Mouse (Mus musculus) kidney, adult 2 months (tissue): ENCODE measurements around the gene Gna12. TPM values are rescaled to one million over a fixed set of nuclear protein-coding genes. Genes with fewer than 3 reads are reported as not detected.

Experiments
- DNase-seq: peaks from one replicate; pipeline ENCODE4 v3.0.0; 2021
- H3K27ac ChIP-seq: fragments of 200-500 bp; 2 replicates; pipeline ENCODE4 v1.5.1; 2012; ENCODE audit warnings: low read depth, low read length, control low read depth, inconsistent platforms; ENCODE audit not compliant: insufficient read depth
- H3K27me3 ChIP-seq: fragments of 200-500 bp; replicated peaks from 2 replicates; pipeline ENCODE4 v1.6.1; 2012; ENCODE audit warnings: mild to moderate bottlenecking, moderate library complexity, low read length, inconsistent platforms; ENCODE audit not compliant: control insufficient read depth, insufficient read depth
- H3K36me3 ChIP-seq: fragments of 200-500 bp; 2 replicates; pipeline ENCODE4 v1.6.1; 2012; ENCODE audit warnings: mild to moderate bottlenecking, moderate library complexity, low read length, inconsistent platforms; ENCODE audit not compliant: control insufficient read depth, insufficient read depth
- H3K4me1 ChIP-seq: fragments of 200-500 bp; 2 replicates; pipeline ENCODE4 v1.6.1; 2011; ENCODE audit warnings: low read length; ENCODE audit not compliant: control insufficient read depth, insufficient read depth
- H3K4me3 ChIP-seq: fragments of 200-500 bp; 2 replicates; pipeline ENCODE4 v1.5.1; 2011; ENCODE audit warnings: mild to moderate bottlenecking, low read depth, low read length, control low read depth; ENCODE audit not compliant: insufficient read depth
- CTCF ChIP-seq: fragments of 200-500 bp; conservative IDR thresholded peaks from 2 replicates; pipeline ENCODE4 v1.5.1; 2011; ENCODE audit warnings: low read depth, mild to moderate bottlenecking, control low read depth, low read length, moderate library complexity, mixed read lengths; ENCODE audit not compliant: insufficient read depth, insufficient read length
- POLR2A ChIP-seq: fragments of 200-500 bp; IDR thresholded peaks from one replicate; pipeline ENCODE4 v1.6.1; 2011; ENCODE audit warnings: low read depth, low read length, control low read depth
- WGBS: fragments of 180-500 bp; shearing (Covaris S2); methylation state at CpG from one replicate; pipeline ENCODE4 v1.1.7; 2018; 5-methylcytosine and 5-hydroxymethylcytosine counted together
- polyA plus RNA-seq: library from polyadenylated mRNA; depleted of rRNA; stranded (reverse); fragments of >200 nt; gene quantifications from 2 replicates; pipeline ENCODE4 v1.2.3, GENCODE M21; 2012

Gna12 gene
- polyA plus RNA-seq, 1 experiment: 122 TPM

- Histone ChIP-seq H3K27me3 (no peaks in the 10 kb centered on the region), H3K4me1 (peaks cover 49% of the 10 kb centered on the region), H3K27ac (peak overlapping the region; percentile 59), H3K4me3 (no peak overlapping the region), H3K36me3 (no peaks in the 10 kb centered on the region)
- no peak for DNase-seq
- TF ChIP-seq CTCF (no peak), POLR2A (no peak)
- WGBS: 51% methylated on average over 5 of the region's 5 CpGs
Observed at GRCm38 (mm10) chr5:140818482-140819076, 11.7 kb downstream of the Gna12 start.

DNA sequence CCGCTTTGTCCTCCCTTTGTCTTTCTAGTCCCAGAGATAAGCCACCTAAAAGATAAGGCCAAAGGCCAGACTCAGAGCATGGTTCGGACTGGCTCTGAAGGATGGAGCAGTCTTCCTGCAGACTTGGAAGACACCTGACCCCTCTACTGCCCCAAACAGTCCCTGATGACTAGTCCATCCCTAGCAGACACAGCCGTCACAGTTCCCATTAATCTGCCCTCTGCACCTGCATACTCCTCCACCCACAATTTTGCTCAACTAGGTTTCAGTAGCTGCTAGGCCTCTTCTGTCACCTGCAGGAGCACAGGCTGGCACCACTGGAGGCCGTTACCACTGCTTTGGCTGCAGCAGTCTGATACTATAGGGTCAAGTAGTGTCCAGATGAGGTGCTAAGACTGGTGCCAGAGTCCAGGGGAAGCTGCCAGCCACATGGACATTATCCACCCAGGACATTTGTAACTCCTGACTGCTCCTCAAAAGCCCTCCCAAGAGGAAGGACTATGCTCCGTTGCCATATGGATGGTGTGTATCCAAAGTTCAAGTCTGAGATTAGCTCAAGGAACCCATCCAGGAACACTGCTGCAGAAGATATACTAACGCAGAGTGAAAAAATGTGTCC, 13.2 kb downstream of the Gna12 start:
- peak overlapping the region; percentile 91 for H3K27ac ChIP-seq
- no peaks in the 10 kb centered on the region for H3K36me3 ChIP-seq
- TF ChIP-seq POLR2A: no peak
- TF ChIP-seq CTCF: no peak
- peak; percentile 64 for DNase-seq
- no peak overlapping the region for H3K4me3 ChIP-seq
- peaks cover 57% of the 10 kb centered on the region for H3K4me1 ChIP-seq
- no peaks in the 10 kb centered on the region for H3K27me3 ChIP-seq
- 59% methylated on average over 6 of the region's 6 CpGs for WGBS

GRCm38 (mm10) chr5:140816008-140816407, 14.2 kb downstream of the Gna12 start:
- Histone ChIP-seq H3K4me3 (no peak overlapping the region), H3K27me3 (no peaks in the 10 kb centered on the region), H3K36me3 (no peaks in the 10 kb centered on the region), H3K27ac (peak overlapping the region; percentile 91), H3K4me1 (peaks cover 51% of the 10 kb centered on the region)
- 77% methylated on average over 3 of the region's 3 CpGs for WGBS
- TF ChIP-seq POLR2A: no peak
- no peak for TF ChIP-seq CTCF
- no peak for DNase-seq

DNA sequence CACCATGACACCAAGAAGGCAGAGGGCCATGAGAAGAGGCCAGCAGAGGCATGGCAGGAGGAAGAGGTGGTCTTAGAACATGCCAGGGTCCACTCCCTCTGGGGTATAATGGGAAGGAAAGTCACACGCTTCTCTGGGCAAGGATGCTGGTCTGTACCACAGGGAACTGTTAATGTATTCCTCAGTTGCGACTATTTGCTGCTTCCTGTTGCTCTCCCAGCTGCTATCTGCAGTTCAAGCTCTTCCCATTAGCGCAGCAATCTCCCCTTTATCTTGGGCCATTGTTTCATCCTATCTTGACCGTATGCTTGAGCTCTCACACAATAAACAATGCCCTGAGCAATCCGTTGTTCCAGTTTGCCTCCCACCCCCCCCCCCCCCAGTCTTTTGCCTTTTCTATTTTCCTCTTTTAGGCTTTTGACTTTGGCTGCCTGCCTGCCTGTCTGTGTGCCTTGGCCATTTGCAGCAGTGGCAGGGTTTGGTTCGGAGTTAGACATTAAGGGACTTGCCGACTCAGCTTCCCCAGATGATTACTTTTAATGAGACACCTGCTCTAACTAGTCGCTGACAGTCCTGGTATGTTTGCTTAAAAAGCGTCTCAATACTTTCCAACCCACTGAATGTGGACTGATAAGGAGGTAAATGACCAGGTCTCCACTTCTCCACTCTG, 15.0 kb downstream of the Gna12 start:
- Histone ChIP-seq H3K4me3 (no peak overlapping the region), H3K27ac (peak overlapping the region; percentile 91), H3K4me1 (peaks cover 49% of the 10 kb centered on the region), H3K27me3 (no peaks in the 10 kb centered on the region), H3K36me3 (no peaks in the 10 kb centered on the region)
- WGBS: 7% methylated on average over 9 of the region's 9 CpGs
- no peak for TF ChIP-seq POLR2A
- DNase-seq: peak; percentile 94

DNA sequence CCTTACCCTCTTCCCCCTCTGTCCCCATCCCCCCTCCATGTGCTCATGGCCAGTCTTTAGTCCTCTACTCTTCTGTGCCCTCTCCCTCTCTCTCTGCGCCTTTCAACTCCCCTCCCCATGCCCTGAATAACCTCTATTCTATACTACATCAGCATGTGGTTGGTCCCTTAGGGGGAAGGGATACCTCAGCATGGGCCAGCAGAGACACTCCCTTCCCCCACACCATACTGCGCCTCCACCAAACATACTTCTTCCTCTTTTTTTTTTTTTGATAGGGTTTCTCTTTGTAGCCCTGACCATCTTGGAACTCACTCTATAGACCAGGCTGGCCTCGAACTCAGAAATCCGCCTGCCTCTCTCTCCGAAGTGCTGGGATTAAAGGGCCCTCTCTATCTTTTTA, 15.8 kb downstream of the Gna12 start:
- H3K36me3 ChIP-seq: no peaks in the 10 kb centered on the region
- no peak for DNase-seq
- H3K4me3 ChIP-seq: no peak overlapping the region
- peaks cover 51% of the 10 kb centered on the region for H3K4me1 ChIP-seq
- no peaks in the 10 kb centered on the region for H3K27me3 ChIP-seq
- peak overlapping the region; percentile 84 for H3K27ac ChIP-seq
- 86% methylated on average over 5 of the region's 5 CpGs for WGBS
- TF ChIP-seq CTCF (no peak), POLR2A (no peak)

DNA sequence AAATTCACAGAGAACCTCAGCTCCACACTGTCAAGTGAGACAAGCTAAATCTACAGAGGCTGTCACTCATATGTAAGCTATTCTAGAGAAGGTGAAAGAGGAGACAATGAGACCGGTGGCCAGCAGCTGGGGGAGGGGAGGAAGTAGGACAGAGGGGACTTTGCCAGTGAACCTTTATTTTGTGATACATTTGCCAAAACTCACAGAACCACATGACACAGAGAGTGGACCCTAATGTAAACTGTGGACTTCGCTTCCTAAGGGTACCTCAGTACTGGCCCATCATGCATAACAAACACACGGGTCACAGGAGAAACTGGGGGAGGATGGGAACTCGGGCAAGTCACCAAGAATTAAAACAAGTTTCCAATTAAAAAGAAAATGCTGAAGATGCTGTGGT, 17.5 kb downstream of the Gna12 start:
- Histone ChIP-seq H3K4me3 (no peak overlapping the region), H3K27ac (peak overlapping the region; percentile 90), H3K36me3 (no peaks in the 10 kb centered on the region), H3K27me3 (no peaks in the 10 kb centered on the region), H3K4me1 (peaks cover 45% of the 10 kb centered on the region)
- no peak for TF ChIP-seq CTCF
- no peak for TF ChIP-seq POLR2A
- DNase-seq: peak; percentile 94
- WGBS: 18% methylated on average over 4 of the region's 4 CpGs

DNA sequence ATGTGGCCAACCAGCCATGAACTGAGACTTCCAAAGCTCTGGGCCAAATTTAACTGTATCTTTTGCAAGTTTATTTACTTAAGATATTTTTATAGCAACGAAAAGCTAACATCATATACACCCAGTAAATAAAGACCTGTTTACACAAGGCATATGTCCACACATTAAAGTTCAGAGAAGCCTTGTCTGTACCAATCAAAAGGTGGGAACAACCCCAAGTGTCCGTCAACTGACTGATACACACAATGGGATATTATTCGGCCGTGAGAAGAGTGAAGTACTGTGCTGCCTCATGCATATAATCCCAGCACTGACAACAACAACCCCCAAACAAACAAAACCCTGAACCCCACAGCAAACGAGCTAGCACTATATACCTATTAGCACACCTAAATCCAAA, 18.2 kb downstream of the Gna12 start:
- Histone ChIP-seq H3K4me1 (peaks cover 48% of the 10 kb centered on the region), H3K27me3 (no peaks in the 10 kb centered on the region), H3K4me3 (no peak overlapping the region), H3K36me3 (no peaks in the 10 kb centered on the region), H3K27ac (peak overlapping the region; percentile 90)
- DNase-seq: no peak
- TF ChIP-seq CTCF: no peak
- TF ChIP-seq POLR2A: no peak
- WGBS: 47% methylated on average over 5 of the region's 5 CpGs
